Mouse (Mus musculus): ENCODE data around the gene Carns1. TPM values are rescaled to one million over a fixed set of nuclear protein-coding genes. Genes with fewer than 3 reads are reported as not detected.

Gene Carns1
- total RNA-seq, 2 experiments from 2014 or later, result 26.0 to 26.2 TPM

GRCm38 (mm10) chr19:4203604-4204326 lies 28.5 kb upstream of the Carns1 start:
- intact Hi-C loops (cut with DNase I), result no loop called here
- DNase-seq, result no peak

- intact Hi-C loops (cut with DNase I), result no loop called here
- DNase-seq, result no peak
Observed at GRCm38 (mm10) chr19:4203148-4203547, 27.9 kb upstream of the Carns1 start.

- DNase-seq, result no peak
- intact Hi-C loops (cut with DNase I), result no loop called here
Observed at GRCm38 (mm10) chr19:4202149-4202548, 26.9 kb upstream of the Carns1 start.

- DNase-seq, result peak; percentile 89 to 94
- intact Hi-C loops (cut with DNase I), result no loop called here
Observed at GRCm38 (mm10) chr19:4201291-4201909, 26.1 kb upstream of the Carns1 start, which contains the start of gene Rad9a. Gene Rad9a, minus strand, starts transcription at chr19:4201662.

- no peak for DNase-seq
- intact Hi-C loops (cut with DNase I), result no loop called here
Observed at GRCm38 (mm10) chr19:4197180-4197579, 21.9 kb upstream of the Carns1 start.

- intact Hi-C loops (cut with DNase I), result no loop called here
- no peak for DNase-seq
Observed at GRCm38 (mm10) chr19:4196548-4196947, 21.3 kb upstream of the Carns1 start.

- DNase-seq, result no peak
- intact Hi-C loops (cut with DNase I), result no loop called here
Observed at GRCm38 (mm10) chr19:4196048-4196447, 20.8 kb upstream of the Carns1 start.

- DNase-seq, result no peak
- intact Hi-C loops (cut with DNase I), result no loop called here
Observed at GRCm38 (mm10) chr19:4194776-4195650, 19.7 kb upstream of the Carns1 start.

GRCm38 (mm10) chr19:4194021-4194724 lies 18.9 kb upstream of the Carns1 start:
- no peak for DNase-seq
- intact Hi-C loops (cut with DNase I), result no loop called here

- intact Hi-C loops (cut with DNase I), result no loop called here
- DNase-seq, result no peak
Observed at GRCm38 (mm10) chr19:4193129-4193528, 17.9 kb upstream of the Carns1 start.

GRCm38 (mm10) chr19:4192251-4192985 lies 17.1 kb upstream of the Carns1 start:
- DNase-seq, result no peak
- intact Hi-C loops (cut with DNase I), result no loop called here

GRCm38 (mm10) chr19:4191528-4192250 lies 16.4 kb upstream of the Carns1 start, which contains the start of gene Ppp1ca:
Gene Ppp1ca, plus strand, starts transcription at chr19:4192065.
- DNase-seq, result peak; percentile 91 to 97
- intact Hi-C loops (cut with DNase I), result loop anchor here (1.0 kb wide), 1 partner anchor 22 kb away; no protein-coding TSS in a partner anchor

GRCm38 (mm10) chr19:4190831-4191334 lies 15.6 kb upstream of the Carns1 start, which contains the start of gene Tbc1d10c:
Gene Tbc1d10c, minus strand, starts transcription at chr19:4191284.
- DNase-seq, result no peak
- intact Hi-C loops (cut with DNase I), result loop anchor here (1.0 kb wide), 1 partner anchor 22 kb away; no protein-coding TSS in a partner anchor

GRCm38 (mm10) chr19:4189051-4189620 lies 13.9 kb upstream of the Carns1 start:
- intact Hi-C loops (cut with DNase I), result loop anchor here (2.0 kb wide), 1 partner anchor 14 kb away; the partner anchor contains the start of gene Carns1
- DNase-seq, result no peak

GRCm38 (mm10) chr19:4187303-4187702 lies 12.0 kb upstream of the Carns1 start:
- intact Hi-C loops (cut with DNase I), result no loop called here
- DNase-seq, result no peak

GRCm38 (mm10) chr19:4184976-4185975 lies 10.0 kb upstream of the Carns1 start:
- no peak for DNase-seq
- intact Hi-C loops (cut with DNase I), result no loop called here

- intact Hi-C loops (cut with DNase I), result no loop called here
- no peak for DNase-seq
Observed at GRCm38 (mm10) chr19:4183689-4184088, 8.4 kb upstream of the Carns1 start.

Measured in gastrocnemius, postnatal 36 days (tissue).